Mouse (Mus musculus) urinary bladder, postnatal 25 days (tissue): Measurements from ENCODE around the gene Gpr182.
A peak's percentile ranks its signal among the peaks of the same experiment; 100 is the strongest.

ENCODE experiments used
- DNase-seq: peaks from one replicate; pipeline ENCODE4 v3.0.0; 2022; ENCODE audit warnings: low spot score

The Gpr182 gene

DNA sequence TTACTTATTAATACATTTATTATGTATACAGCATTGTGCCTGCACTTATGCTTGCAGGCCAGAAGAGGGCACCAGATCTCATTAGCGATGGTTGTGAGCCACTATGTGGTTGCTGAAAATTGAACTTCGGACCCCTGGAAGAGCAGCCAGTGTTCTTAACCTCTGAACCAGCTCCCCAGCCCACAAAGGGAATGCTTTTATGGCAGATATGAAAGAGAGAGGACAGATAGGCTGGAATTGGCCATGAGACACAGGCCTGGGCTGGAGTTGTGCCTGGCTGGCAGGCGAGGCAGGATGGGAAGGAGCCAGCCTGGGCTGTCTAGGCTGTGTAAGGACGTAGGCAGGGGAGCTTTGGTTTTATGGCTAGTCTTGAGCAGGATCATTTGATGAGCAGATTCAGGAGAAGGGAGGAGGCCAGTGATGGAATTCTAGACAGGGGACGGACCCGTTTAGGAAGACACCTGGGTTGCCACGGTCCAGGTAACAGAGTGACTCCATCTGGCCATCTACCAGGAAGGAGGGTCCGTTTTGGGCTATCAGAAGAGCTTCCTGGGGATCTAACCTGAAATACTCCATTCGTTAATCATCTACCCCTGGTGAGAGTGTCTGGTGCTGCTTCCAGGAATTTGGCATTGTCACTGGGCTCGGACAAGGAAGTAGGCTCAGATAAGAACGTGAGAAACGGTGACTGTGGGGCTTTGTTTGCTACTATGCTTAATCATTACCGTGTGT lies 13.2 kb downstream of the Gpr182 start:
- peak; percentile 40 for DNase-seq

DNA sequence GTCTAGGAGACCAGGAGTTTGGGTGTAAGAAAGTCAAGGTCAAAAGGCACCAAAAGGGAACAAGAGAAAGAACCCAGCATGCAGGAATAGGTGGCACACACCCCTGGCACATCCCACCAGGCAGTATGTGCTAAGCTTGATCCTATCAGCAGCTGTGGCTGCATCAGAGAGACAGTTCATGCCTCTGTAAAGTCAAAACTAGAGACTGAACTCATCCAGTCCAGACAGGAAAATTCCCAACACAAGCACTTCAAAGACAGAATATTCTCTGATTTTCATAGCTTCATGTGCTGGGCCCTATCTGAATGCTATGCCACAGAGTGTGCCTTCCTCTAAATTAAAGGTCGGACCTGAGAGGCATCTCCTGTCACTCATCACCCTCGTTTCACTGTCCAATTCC lies 14.0 kb downstream of the Gpr182 start:
- no peak for DNase-seq

DNA sequence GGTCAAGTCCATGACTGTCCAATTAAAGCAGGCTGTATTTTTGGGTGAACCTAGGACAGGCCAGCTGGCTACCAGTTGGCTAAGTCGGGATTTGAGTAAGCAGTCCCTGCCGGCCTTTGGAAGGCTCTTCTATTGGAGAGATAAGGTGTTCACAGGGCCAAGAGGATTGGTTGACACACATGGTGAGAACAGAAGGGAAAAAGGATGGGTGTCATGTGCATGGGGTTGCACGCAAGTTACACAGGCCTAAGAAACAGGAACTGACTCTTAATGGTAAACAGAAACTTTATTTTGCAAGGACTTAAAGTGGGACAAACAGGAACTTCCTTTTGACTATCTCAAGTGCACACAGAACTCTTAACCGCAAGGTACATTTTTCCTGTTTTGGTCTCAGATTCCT lies 14.6 kb downstream of the Gpr182 start:
- no peak for DNase-seq

DNA sequence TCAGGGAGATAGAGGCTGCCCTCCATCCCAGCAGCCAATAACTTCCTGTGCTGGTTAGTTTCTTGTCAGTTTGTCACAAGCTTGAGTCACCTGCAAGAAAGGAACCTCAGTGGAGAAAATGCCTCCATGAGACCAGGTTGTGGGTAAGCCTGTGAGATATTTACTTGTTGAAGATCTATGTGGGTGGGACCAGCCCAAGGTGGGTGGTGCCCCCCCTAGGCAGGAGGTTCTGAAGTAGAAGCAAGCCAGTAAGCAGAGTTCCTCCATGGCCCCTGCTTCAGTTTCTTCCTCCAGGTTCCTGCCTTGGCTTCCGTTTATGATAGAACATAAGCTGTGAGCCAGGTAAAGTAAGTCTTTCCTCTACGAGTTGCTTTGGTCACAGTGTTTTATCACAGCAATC lies 15.3 kb downstream of the Gpr182 start:
- DNase-seq: no peak

- DNase-seq: no peak
These were observed 17.1 kb downstream of the Gpr182 start for GRCm38 (mm10) chr10:127734434-127734833.

DNA sequence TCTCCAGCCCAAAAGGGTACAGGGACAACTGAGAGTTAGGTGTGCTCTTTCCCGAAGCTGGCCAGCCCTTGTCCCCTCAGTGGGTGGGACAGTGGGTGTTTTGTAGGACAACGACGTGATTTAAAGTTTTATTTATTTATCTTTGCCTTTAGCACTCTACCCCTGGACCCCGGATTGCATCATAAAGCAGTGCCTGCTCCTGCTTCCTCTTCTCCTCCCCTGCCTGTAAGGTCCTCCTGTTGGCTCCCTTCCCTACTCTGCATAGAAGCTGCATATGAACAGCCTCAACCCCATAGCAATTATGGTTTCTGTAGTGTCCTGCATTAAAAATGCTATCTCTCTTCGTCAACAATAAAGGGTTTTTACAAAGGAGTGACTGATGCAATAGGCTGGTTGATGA lies 20.1 kb downstream of the Gpr182 start:
- DNase-seq: no peak

- no peak for DNase-seq
These were observed 20.6 kb downstream of the Gpr182 start for GRCm38 (mm10) chr10:127730933-127731310.

DNA sequence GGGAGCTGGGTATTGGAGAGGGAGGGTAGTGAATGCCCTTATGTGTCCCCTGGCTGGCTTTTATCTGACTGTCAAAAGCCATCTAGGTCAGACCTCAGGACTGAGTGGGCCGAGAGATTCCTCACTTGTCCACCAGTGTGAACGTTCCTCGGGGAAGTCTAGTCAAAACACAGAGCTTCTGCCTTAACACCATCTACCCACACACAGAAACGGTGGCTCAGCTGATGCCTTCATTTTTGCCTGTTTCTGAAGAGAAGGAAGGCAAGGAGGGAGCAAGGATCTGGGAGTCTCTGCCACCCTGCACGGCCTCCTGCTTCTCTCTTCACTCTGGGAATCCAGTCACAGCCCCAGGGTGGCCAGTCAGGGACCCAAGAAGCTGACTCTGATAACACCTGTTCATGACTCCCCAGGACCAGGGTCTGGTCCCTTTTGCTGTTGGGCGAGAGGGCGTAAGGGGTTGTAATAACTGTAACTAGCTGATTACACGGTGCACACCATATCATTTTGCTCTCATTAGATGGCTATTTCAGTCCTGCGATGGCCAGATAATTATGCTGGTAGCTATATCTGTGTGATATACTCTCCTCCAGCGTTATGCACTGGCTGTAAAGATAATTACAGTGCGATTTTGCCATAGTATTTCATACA lies 21.1 kb downstream of the Gpr182 start:
- no peak for DNase-seq

GRCm38 (mm10) chr10:127728437-127728836 lies 23.1 kb downstream of the Gpr182 start:
- DNase-seq: no peak

DNA sequence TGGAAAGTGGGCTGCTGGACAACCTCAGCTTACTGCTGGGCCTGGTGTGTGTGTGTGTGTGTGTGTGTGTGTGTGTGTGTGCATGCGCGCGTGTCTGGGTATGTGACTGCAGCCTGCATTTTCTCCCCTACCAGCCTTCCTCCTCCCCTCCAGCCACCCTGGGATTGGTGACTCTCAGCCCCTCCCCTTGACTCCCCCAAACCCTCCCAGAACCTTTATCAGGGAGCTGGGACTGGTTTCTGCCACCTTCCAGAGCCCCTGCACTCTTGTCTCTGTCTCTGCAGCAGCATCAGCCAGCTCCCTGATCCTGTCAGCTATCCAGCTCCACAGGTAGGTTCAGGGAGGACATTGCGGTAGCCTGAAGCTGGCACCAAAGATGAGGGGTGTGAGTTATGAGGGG lies 26.4 kb downstream of the Gpr182 start:
- no peak for DNase-seq

GRCm38 (mm10) chr10:127724178-127724577 lies 27.4 kb downstream of the Gpr182 start, which contains the start of gene Tac2:
Gene Tac2 (plus strand): TSS chr10:127724478.
- no peak for DNase-seq

DNA sequence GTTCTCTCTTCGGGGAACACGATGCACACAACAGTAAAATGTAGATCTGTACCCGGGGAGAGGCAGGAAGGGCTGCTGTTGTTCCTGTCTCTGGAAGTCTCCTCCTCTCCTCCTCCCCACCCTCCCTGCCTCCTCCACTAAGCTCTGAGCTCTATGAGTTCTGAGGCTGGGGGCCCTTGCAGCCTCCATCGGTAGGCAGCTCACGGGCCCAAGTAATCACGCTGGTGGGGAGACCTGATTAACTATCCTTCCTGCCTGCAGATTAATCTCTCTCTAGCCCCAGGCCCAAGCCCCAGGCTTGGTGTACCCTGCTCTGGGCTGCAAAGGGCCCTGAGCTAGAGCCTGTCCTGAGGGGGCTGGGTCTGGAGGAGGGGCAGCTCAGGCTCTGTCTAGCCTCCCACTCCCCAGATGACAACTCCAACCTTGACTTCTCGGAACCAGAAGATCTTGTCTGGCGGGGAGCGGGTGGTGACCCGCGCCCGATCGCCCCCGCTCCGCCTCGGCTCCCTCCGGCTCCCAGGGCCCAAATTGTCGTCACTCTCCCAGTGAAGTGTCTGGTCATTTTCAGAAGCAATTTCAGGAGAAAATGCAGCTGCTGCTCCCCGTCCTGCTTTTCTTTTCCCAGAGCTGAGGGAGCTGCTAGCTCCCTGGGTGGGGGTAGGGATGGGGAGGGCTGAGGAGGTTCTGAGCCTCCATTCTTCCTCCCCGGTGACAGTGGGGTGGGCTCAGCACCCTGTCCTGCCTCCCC lies 29.7 kb downstream of the Gpr182 start:
- no peak for DNase-seq

DNA sequence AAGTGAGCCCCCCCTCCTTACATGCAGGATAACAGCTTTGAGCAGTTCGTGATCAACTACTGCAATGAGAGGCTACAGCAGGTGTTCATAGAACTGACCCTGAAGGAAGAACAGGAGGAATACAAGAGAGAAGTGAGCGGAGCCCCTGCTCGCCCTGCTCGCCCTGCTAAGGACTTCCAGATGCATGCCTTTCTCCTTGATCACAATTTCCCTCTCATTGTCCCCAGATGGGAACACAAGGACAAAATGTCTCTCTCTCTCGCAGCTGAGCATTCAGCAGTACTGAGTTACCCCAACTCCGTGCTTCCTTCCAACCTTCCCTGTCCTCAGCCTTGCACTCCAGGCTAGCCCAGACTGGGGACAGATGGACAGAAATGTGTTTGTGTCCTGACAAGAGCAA lies 38.8 kb downstream of the Gpr182 start:
- no peak for DNase-seq

GRCm38 (mm10) chr10:127710331-127710730 lies 41.2 kb downstream of the Gpr182 start:
- DNase-seq: no peak

GRCm38 (mm10) chr10:127708850-127709370 lies 42.6 kb downstream of the Gpr182 start:
- DNase-seq: no peak

GRCm38 (mm10) chr10:127707721-127708120 lies 43.8 kb downstream of the Gpr182 start:
- no peak for DNase-seq

- no peak for DNase-seq
These were observed 45.7 kb downstream of the Gpr182 start for GRCm38 (mm10) chr10:127705783-127706182.

GRCm38 (mm10) chr10:127704766-127705220 lies 46.7 kb downstream of the Gpr182 start, which contains the start of gene Myo1a:
Gene Myo1a (plus strand): TSS chr10:127705170.
- no peak for DNase-seq

DNA sequence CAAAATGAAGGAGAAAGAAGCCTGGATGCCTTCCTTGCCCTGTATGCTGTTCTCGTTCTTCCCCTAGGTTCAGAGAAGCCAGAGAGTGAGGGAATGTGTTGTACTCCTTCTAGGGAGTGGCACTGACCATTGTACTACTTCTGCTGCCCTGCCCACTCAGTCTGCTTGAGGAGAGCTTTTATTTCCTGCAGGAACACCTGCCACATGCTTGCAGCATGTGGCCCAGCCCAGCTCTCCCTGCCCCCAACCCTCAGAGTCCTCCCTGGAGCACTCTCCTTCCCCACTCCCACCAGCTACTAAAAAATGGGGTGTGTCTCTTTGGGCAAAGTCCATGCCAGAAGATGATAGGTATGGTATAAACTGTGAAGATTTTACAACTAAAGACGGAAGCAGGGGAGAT lies 47.2 kb downstream of the Gpr182 start:
- no peak for DNase-seq

DNA sequence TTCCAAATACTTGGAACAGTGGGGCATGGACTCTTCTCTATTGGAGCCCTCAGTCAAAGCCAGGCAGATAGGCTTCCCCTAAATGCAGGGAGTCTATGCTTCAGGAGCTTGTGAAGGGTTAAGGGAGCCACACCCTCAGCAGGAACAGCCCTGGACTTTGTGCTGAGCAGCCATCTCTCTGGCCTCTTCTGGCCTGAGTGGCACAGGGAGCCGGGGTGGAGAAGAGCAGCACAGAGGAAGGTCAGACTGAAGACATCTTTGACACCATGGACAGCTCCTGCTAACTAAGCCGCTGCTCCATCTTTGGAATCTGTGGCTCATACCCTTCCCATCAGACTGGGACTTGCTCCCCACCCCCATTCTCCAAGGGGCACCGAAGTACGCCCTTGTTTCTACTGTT lies 48.2 kb downstream of the Gpr182 start:
- DNase-seq: no peak

DNA sequence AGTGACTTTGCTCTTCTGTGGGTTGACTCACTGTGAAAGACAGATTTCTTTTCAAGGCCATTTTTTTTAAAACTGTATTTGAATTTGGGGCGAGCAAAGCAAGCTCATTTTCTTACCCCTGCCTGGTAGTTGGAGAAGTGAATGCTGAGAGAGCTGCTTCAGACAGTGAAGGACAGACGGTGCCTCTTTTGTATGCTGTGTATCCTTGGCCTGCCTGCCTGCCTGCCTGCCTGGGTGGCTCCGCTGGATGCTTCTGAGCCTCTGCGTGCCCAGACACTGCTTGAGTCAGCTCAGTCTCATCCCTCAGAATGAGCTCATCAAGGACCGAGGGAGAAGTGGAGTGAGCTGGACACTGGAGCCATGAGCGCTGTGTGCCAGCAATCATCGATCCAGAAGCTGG lies 52.6 kb downstream of the Gpr182 start:
- DNase-seq: no peak
